Mouse (Mus musculus): ENCODE measurements around the gene Rabl2.

Gene Rabl2

GRCm38 (mm10) chr15:89591723-89592455 is at the start of gene Rabl2:
Gene Rabl2 (minus strand): TSS chr15:89591923.
- DNase-seq, result peak; percentile 84

DNA sequence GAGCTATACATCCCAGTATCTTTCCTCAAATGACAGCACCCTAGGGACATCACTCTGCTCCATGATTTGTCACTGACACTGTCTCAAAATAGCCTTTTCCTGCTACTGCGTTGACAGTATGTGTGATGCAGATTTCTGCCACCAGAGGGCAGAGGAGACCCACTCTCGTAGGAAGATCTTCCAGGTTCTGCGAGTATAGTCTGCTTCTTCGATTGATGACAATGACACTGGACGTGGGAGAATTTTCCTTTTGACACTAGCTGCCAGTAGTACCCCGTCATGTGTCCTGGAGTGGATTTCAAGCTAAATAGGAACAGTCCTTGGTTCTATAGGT is 31.9 kb upstream of the Rabl2 start:
- DNase-seq, result peak; percentile 11

DNA sequence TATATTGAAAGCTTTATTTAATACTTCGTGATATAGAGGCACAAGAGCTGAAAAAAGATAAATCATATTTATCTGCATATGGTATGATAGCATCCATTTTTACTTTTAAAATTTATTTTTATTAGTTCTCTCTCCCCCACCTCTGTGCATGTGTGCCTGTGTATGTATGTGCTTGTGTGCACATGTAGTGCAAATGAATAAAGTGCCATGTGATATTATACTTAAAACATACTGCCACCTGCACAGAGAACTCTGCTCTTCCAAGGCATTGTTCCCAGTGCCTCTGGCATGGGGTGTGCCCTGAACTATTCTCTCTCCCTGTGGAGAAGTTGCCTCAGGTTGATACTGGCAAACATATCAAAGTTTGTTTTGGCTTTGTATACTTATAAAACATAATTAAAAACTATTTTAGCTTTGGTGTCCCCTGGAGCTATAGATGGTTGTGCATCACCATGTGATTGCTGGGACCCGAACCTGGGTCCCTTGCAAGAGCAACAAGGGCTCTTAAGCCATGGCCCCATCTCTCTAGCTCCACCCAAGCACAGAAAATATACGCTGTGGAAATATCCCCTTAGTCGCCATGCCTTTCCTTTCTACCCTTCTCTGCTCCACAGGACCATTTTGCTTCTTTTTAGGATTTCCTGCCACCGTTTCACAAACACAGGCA is 31.4 kb upstream of the Rabl2 start:
- DNase-seq, result no peak

- DNase-seq, result no peak
These were observed 30.7 kb upstream of the Rabl2 start for GRCm38 (mm10) chr15:89622312-89622958.

DNA sequence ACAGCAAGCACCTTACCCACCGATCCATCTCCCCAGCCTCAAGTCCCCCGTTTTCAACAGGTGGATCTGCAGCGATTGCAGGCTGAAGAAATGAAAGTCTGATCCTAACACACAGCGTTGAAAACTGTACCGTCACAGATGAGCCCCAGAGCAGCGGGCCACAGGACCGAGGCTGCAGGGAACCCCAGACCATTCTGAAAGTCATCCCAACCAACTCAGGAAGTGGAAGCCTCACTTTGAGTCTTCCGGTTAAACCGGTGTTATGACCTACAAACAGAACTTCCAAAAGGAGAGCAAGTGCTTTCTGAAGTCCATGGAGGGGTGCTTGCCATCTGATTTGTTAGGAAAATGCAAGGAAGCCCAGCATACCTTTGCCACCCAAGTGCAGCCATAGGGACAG is 16.2 kb upstream of the Rabl2 start:
- DNase-seq, result no peak

DNA sequence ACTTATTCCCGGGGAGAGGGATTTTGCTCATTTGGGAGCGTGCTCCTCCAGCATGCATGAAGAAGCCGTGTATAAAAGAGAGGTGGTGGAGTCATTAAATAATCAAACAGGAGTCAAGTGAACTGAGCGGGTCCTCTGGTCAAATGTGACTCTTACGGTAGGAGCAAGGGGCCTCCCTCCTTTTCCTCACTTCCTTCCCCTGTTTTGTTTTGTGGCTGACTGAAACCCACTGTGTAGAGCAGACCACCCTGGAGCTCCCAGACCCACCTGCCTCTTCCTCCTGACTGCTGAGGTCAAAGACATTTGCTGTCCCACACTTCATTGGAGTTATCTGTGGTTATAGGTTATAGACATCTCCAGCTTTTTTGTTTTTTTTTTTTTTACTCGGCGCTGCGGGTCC is 15.8 kb upstream of the Rabl2 start:
- DNase-seq, result no peak

- no peak for DNase-seq
These were observed 14.3 kb upstream of the Rabl2 start for GRCm38 (mm10) chr15:89605822-89606570.

DNA sequence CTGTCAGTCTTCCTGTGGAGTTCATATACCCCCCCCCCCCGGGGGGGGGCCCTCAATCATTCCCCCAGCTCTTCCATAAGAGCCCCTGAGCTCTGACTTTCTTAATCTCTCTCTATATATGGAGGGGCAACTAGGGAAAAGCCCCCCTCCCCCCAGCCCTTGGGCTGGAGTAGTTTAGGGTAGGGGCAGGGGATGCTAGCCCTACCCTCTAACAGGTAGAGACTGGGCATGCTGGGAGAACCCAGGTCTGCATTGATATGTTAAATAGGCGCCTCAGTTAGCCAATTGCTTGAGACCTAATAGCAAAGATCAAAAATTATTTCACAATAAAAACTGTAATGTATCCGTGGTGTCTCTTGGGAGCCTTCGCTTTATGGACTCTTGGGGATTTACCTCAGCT is 825 bp upstream of the Rabl2 start:
- DNase-seq, result no peak

GRCm38 (mm10) chr15:89591317-89591716 is 406 bp downstream of the Rabl2 start:
- no peak for DNase-seq

DNA sequence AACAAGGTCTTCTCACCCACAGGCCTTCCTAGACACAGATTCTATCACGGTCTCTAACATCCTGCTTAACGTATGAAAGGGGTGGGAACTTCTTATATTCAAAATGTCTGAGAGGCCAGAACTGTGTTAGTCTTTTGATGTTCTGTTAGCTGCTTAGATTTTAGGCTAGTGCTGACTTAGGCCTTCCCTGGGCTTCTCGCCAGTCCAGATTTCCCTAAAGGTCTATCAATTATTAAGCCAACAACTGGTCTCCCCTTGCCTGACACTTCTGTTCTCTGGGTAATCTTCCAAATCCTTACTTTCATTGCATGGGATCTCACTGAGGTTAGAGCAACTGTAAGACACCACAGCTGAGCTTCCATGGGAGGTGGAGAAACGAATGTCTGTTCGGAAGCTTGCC is 2.6 kb downstream of the Rabl2 start:
- DNase-seq, result peak; percentile 78

DNA sequence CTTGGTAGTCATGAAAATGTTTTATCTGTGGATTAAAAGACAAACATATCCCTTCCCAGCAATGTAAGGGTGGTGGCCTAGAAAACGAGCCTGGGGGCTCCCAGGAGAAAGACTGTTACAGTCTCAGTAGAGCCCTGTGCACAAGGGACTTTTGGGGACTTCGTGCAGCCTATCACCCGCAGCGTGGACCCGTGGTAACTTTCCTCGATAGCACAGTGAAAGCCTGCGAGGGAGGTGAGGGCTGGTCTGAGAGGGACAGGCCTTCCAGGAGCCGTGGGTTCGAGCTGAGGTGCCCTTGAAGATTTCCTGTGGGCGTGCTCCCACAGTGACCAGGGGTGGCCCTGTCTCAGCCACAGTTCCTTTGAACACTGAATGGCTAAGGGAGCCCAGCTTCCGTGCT is 6.1 kb downstream of the Rabl2 start:
- no peak for DNase-seq

GRCm38 (mm10) chr15:89585101-89585500 is 6.6 kb downstream of the Rabl2 start:
- DNase-seq, result no peak

DNA sequence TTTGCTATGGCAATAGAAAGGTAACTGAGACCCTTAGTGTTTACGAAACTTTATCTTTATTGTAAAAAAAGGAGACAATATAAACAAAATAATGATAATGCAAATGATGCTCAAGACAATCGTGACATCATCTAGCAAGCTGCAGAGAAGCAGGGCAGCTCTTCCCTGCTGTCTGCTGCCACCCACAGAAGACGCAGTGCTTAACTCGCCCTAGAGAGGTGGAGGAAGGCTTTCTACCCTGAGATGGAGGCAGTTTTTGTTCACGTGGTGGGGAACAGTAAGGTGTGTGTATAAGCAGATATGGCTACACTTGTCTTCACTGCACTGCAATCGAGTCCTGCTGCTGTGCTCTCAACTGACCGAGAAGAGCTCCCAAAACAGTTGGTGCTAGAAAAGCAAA is 9.2 kb downstream of the Rabl2 start:
- DNase-seq, result no peak

GRCm38 (mm10) chr15:89572147-89572546 is 19.6 kb downstream of the Rabl2 start:
- DNase-seq, result no peak

GRCm38 (mm10) chr15:89568114-89568513 is 23.6 kb downstream of the Rabl2 start, which contains the start of gene Acr:
Gene Acr (plus strand): TSS chr15:89568326.
- DNase-seq, result no peak

DNA sequence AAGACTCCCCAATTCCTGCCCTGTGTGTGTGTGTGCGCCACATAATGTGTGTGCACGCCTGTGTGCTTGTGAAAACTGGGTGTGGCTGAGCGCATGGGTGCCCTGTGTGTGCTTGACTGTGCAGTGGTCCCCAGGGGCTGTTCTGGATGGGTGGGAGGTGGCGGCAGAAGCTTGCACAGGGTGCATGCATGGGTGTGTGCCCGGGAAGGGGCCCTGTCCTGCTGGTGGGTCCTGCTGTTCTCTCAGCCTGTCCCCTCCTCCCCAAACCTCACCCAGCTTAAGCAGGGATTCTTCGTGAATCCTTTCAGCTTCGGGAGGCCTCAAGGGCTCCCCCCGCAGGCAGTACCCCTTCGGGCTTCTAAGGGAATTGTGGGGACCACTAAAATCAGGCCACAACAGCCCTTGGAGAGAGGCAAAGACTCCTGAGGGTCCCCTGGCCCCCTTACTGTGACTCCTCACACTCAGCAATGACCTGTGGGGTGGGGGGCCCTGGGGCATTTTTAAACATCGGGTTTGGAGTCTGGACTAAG is 32.5 kb downstream of the Rabl2 start:
- no peak for DNase-seq

GRCm38 (mm10) chr15:89557996-89558390 is 33.7 kb downstream of the Rabl2 start:
- DNase-seq, result no peak

DNA sequence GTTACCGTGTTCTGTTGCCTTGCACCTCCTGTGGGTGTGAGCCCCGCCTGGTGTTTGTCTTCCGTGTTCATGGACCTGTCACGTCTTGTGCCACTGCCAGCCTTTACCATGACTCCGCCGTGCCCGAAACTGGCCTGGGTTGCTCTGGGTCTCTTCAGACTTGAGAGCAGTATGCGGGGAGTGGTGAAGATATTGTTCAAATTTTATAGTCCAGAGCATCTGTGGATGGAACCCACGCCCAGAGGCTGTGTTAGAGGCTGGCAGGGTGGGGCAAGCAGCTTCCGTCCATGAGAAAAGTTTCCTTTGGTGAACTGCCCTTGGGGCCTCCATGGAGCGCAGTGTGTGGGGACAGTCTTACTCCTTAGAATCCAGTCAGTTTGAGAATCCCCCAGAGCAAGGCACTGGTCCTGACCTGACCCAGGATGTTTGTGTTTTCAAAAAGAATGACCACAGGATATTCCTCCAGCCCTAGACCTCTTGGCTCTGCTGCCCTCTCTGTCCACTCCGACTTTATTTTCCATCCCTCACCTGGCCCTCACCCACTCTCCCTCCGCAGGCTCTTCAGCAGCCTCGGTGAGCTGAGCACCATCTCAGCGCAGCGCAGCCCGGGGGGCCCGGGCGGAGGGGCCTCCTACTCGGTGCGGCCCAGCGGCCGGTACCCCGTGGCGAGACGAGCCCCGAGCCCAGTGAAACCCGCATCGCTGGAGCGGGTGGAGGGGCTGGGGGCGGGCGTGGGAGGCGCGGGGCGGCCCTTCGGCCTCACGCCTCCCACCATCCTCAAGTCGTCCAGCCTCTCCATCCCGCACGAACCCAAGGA is 34.3 kb downstream of the Rabl2 start:
- no peak for DNase-seq

GRCm38 (mm10) chr15:89556401-89557178 is 35.1 kb downstream of the Rabl2 start:
- DNase-seq, result no peak

GRCm38 (mm10) chr15:89555591-89555990 is 36.1 kb downstream of the Rabl2 start:
- DNase-seq, result no peak

DNA sequence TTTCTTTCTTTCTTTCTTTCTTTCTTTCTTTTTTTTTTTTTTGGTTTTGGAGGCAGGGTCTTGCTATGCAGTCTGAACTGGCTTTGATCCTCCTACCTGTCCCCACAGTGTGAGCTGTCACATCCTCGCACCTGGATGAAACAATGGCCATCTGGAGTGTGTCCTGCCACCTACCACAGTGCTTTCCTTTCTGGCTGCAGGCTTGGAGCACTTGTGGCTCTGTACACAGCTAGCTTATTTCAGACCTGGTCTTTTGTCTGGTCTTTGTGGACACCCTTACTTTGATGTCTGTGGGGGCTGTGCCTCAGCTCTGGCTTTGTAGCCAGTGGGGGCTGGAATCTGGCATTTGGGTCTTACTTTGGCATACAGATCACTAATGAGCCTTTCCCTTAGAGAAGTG is 40.0 kb downstream of the Rabl2 start:
- no peak for DNase-seq

DNA sequence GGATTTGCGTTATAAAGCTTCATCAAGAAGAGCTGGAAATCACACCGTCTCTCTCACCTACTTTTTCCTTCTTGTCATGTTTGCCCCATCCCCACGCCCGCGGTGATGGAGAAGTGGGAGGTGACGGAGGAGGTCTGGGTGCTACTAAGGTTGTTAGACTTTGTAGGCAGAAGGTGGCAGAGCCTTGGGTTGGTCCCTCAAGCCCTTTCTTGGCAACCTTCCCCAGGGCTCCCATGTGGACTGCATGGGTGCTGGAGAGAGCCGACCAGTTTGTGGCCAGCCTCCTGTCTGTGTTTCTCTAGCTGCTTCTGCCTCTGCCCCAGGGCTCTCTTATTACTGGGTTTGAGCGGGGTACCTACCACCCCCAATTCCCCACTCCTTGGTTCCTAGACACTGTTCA is 41.2 kb downstream of the Rabl2 start:
- no peak for DNase-seq

All from kidney, adult 11 months (tissue).